Mouse (Mus musculus) embryo, embryonic 9.5 days (tissue): Measurements from ENCODE around the gene Gm11127.
"Not testable (repeated sequence)": the region's sequence is repeated elsewhere in the genome, so short reads cannot be mapped to it uniquely, and the experiment has no call there.

ENCODE experiments used
- DNase-seq: peaks from one replicate; pipeline ENCODE4 v3.0.0-alpha.2; 2017; ENCODE audit errors: extremely low spot score

Gene Gm11127

GRCm38 (mm10) chr17:36031583-36032331, 26.4 kb downstream of the Gm11127 start:
- DNase-seq = peak; percentile 27

GRCm38 (mm10) chr17:36030703-36031582, 27.2 kb downstream of the Gm11127 start:
- DNase-seq = not testable (repeated sequence)

- not testable (repeated sequence) for DNase-seq
These were observed 28.0 kb downstream of the Gm11127 start for GRCm38 (mm10) chr17:36030046-36030702.

DNA sequence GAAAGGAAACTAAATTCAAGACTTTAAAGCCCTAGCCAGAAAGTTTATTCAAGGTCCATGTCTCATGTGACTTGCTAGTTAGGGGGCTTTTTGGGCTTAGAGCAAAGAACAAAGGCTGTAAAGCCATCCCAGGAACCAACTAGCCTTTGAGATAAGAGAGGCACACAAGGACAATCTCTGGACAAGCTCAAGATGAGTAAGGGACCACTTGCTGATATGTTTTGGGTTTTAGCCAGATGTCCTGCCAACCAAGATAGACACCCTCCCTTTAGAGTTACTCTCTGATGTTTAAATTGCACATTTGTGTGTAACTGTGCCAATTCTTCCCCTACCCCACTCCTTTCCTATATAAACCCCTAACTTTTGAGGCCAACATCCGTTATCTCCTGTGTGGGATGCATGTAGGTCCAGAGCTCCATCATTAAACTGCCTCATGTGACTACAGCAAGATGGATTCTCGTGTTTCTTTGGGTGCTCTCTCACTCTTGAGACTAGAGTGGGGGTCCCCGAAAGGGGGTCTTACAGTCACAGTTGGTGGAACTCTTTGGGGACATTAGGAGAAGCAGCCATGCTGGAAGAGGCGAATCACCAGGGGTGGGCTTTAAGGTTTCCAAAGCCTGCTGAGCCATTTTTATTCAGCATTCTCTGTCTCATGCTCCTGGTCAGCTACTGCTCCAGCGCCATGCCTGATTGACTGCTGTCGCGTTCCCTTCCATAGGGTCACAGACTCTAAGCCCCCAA, 29.1 kb downstream of the Gm11127 start:
- no peak for DNase-seq

- no peak for DNase-seq
These were observed 30.5 kb downstream of the Gm11127 start for GRCm38 (mm10) chr17:36027663-36028062.

DNA sequence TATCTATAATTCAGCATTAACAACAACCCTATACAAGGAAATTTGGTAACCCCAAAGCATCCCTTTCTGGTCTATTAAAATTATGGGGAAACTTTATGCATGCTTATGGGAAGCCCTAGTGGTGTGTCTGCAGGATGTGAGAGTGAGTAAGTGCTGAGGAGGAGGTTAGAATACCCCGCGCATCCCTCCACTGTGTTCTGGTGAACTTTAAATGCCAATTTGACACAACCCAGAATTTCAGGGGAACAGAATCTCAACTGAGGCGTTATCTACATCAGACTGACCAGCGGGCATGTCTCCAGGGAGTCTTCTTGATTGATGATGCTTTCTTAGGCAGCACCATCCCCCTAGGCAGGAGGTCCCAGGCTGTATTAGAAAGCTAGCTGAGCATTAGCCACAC, 32.3 kb downstream of the Gm11127 start:
- DNase-seq = no peak

DNA sequence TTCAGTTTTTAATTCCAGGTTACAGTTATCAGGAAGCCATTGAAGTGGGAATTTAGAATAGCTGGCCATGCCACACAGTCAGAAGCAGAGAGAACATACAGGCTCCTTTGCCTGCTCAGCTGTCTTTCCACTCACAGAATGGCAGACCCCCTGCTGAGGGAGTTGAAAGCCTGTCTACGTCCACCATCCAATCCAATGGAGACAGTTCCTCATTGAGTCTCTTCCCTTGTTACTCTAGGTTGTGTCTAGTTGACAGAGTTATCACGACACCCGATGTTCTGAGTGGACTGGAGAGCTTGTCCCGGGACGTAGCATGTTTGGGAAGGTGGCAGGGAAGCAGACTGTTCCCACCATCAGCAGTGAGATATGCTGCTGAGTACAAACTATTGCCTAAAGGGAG, 33.0 kb downstream of the Gm11127 start:
- no peak for DNase-seq

GRCm38 (mm10) chr17:36023710-36024654, 34.2 kb downstream of the Gm11127 start:
- no peak for DNase-seq

GRCm38 (mm10) chr17:36022922-36023321, 35.2 kb downstream of the Gm11127 start:
- DNase-seq = no peak

DNA sequence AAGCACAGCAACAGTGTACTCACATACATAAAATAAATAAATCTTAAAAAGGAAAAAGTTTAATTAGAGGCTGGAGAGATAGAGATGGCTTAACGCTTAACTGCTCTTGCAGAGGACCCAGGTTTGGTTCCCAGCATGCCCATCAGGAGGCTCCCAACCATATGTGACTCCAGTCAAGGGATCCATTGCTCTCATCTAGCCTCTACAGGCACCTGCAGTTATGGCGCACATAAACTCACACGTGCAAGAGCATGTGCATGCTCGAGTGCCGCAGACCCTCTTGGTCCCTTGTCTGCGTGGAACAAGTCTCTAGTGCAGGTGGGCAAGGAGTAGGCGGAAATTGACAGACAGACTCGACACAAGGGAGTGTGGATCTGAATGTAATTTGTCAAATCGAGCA, 36.1 kb downstream of the Gm11127 start:
- no peak for DNase-seq

- DNase-seq = no peak
These were observed 36.9 kb downstream of the Gm11127 start for GRCm38 (mm10) chr17:36021309-36021708.

DNA sequence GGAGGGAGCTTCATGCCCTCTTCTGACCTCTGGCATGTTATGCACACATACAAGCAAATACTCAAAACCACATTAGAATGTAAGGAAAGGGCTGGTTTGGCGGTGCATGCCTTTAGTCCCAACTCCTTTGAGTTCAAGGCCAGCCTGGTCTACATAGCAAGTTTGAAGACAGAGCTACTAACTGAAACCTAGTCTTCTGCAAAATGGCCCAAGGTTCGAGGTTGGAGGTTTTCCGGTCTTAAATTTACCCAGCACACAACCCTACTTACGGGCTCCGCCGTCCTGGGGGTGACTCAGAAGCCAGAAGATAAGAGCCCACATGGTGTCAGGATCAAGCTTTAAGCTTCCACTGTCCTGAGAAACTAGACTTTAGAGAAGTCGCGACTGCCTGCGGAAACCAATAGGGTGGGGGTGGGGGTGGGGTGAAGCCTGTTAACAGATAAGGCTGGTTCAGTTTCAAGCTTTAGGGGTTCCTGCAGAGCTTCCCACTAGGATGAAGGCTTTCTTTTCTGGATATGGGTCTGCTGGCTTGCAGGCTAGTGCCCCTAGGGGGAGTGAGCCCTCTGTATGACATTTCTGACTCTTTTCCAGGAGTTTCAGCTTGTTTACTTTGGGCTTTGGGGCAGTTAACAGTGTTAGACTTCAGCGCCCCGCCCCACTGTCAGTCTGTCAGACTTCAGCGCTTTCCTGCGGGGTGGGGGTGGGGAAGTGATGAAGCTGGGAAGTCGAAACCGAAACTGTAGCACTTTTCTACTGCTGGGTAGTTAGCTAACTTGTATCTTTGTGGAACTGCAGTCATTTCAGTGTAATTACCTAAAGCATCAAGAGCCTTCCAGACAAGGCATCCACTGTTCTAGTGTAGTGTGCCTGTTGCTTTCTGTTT, 37.7 kb downstream of the Gm11127 start, which contains the start of gene H2-T24:
TSS of gene H2-T24 (minus strand) at position 370 of the 883 bp plus-strand sequence.
- DNase-seq = peak; percentile 37

DNA sequence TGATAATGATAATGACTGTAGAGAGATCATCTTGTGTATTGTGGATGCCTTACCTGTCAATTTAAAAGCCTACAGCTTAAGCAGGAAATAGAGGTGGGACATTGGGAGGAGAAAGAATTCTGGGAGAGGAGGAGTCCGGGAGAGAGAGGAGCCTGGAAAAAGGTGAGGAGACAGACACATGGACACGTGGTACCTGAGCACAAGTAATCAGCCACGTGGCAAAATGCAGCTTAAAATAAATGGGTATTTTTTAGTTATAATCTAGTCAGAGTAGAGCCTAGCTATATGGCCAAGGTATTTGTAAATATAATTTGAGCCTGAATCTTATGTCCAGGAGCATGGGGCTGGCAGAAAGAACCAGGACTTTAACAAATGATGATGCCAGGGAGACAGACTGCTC, 38.7 kb downstream of the Gm11127 start:
- DNase-seq = no peak

GRCm38 (mm10) chr17:36018979-36019378, 39.2 kb downstream of the Gm11127 start:
- DNase-seq = no peak

DNA sequence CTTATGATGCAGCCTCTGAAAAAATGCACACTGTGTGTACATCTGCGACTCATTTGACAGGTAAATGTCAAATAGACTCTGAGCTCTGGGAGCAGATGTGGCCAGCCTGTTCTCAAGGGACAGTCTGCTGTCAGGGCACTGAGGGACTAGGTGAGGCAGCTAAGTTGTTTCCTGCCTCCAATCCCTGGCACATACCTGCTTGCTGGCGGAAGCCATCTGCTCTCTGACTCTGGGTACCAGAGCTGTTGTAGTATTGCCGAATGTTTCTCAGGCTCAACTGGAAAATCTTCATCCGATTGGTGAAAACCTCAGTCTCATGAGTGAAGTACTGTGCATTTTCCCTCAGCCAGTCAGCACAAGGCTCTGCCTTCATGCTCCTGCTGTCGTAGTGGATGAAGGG, 41.1 kb downstream of the Gm11127 start:
- DNase-seq = no peak

DNA sequence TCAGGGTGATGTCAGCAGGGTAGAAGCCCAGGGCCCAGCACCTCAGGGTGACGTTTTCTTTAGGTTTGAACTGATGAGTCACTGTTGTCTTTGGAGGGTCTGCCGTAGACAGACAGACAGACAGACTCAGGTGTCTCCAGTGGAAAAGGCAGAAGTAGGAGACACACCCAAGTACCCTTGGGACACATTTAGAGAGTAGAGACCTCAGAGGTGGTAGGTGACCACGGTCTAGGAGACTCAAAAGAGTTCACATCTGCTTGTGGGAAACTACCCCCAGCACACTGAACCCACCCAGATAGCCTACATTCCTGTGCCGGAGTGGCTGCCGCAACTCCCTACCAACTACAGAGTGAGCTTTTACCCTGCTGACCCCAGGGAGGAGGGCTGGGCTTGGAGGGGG, 43.2 kb downstream of the Gm11127 start:
- no peak for DNase-seq
